Mouse (Mus musculus) adrenal gland, adult 8-10 months (tissue): ENCODE data around the gene Rbm44. TPM values are rescaled to one million over a fixed set of nuclear protein-coding genes. Genes with fewer than 3 reads are reported as not detected.

ENCODE experiments used
- DNase-seq: peaks from one replicate; pipeline ENCODE4 v3.0.0; 2022
- total RNA-seq, 4 experiments: library from RNA; stranded (reverse); gene quantifications; 2 replicates each; pipeline ENCODE4 v1.2.4; 2022

The Rbm44 gene
- total RNA-seq, 4 experiments from 2014 or later: not detected

GRCm38 (mm10) chr1:91179533-91180173 is 34.8 kb downstream of the Rbm44 start, which contains the start of gene Ramp1:
Gene Ramp1, plus strand, starts transcription at chr1:91179822.
- DNase-seq: no peak

DNA sequence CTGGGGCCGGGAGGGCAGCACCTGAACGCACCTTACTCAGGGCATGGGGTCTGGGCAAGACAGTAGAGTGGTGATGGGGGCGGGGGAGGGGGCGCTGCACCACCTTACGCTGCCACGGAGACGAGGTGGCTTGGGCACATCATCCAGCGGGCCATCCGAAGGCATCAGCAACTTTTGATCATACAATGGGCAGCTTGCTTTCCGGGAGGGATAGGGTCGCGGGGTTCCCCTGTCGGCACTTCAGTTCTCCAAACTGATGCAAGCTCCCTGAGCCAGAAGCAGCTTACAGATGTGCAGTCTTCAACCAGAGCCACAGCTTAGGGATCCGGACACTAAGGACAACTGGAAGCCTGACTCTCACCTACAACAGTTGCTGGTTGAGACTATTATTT is 35.3 kb downstream of the Rbm44 start:
- no peak for DNase-seq

GRCm38 (mm10) chr1:91180723-91181122 is 35.8 kb downstream of the Rbm44 start:
- no peak for DNase-seq

DNA sequence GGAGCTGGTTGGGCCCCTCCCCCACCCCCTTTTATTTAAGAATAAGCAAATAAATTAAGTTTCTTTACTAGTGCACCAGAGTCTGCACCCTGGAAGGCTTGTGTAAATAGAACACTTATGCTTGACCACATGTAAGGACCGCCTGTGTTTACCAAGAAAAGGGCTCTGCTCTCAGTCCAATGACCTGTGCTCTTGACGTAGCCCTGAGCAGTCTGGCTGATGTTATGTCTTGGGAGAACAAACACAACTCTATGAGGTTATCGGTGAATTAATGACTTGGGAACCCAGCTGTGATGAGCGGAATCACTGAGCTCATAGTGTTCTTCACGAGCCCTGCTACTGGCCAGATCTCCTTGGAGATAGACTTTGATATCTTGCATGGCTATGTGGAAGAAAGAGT is 36.4 kb downstream of the Rbm44 start:
- DNase-seq: no peak

DNA sequence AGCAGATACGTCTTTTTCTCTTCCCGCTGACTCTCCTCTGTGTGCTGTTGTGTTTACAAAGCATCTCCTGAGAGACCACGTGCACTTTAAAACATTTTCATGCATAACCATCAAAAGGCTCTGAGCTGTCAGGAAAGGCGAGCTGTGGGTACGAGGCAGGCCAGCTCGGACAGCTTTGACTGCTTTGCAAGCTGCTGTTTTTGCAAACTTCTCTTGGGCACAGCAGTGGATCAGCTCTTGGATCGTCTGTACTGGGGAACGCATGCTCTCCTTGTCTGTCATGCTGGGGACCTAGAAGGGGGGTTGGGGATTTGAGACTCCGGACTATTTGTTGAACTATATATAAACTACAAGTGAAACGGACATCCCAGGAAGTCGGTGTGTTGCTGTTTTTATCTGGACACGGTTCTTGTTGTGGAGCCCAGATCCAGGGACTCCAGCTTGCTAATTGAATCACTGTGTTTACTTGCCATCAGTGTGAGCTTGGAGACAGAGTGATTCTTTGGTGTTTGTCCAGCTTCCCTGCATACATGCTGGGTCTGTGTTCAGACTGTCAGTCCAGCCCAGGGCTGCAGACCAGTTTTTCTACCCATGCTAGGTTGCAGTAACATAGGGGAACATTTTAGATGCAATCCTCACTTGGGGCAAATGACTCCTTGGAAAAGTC is 37.0 kb downstream of the Rbm44 start:
- no peak for DNase-seq

DNA sequence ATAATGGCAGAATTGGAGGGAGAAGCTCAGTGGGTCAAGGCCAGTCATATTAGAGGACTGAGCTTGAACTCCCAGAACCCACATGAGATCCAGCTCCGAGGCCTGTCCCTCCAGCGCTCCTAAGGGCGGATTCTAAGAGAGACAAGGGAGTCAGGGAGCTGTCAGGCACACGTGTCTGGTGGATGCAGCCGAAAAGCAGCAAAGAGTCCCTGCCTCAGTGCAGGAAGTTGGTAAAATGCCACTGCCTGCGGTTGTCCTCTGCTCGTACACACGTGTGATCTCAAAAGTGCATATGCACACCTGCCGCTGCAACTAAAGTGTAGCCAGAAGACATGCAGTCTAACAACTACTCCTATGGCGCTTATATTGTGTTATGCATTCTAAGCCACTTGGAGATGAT is 38.4 kb downstream of the Rbm44 start:
- DNase-seq: no peak

GRCm38 (mm10) chr1:91186677-91187076 is 41.8 kb downstream of the Rbm44 start:
- DNase-seq: no peak

DNA sequence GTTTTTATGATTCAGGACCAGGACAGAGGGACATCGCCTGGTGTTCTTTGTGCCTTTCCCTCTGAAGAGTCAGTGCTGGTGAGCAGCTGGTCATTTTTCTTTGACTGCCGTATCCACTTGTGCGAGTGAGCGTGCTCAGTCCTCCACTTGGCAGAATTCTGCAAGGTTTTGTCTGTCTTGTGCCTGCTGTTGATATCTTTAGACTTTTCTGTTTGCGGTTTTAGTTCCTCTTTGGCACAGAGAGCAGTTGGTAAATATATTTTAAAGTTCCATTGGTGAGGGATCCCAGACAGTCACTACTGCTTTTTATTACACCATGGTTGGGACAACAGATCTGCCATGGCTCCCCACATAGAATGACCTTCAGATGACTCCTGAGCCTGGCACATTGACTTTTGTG is 42.4 kb downstream of the Rbm44 start:
- no peak for DNase-seq

DNA sequence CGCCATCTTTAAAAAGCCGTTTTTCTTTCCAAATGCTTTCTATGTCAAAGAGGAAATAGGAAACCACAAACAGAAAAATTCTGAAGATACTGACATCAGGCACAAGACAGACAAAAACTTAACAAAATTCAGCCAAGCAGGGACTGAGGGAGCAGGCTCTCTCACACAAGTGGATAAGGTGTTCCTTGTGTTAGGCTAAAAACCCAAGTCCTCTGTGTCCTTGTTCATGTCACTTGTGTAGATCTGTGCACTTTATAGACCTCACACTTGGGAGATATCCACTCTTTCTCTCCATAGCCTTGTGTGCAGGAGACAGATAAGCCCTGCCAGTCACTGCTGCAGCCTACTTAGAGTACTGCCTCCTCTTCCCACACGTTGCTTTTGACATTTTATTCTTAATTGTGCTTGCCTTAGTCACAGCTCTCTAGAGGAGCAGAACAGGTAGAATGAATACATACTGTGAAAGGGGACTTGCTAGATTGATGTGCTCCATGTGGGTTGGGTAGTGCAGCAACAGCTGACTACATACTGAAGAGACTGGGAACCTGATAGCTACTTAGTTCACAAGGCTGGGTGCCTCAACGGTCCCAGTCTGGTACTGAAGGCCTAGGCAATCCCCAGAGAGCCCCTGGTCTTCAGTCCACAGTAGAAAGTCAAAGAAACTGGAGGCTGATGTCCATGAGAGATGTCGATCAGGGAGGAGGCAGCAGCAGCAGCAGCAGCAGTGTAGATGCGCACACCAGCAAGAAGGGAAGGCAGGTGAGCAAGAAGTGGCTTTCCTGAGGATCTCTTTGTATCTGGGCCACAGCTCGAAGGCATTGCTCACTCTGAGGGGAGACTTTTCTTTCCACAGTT is 43.1 kb downstream of the Rbm44 start:
- no peak for DNase-seq

DNA sequence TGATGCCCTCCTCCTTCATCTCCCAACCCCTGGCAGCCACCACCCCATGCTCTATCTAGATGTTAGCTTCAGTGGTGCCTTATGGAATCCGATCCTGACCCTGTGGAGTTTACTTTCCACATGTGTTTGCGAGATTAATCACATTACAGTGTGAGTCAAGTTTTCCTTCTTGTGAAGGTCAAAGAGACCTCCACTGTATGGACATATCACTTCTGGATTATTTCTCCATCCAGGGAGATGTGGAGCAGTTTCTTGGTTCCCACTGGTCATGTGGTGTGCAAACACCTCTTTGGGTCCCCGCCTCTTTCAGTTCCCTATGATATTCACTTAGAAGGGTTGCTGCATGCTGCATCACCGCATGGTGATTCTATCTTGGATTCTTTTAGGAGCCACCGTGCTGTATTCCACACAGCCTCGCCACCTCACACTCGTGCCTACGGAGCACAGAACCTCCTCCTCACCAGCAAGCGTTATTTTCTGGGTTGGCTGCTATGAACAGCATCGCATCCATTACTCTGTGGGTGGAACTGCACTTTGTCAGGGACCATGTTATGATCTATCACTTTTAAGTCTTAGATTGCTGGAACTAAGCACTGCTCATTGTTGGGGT is 44.1 kb downstream of the Rbm44 start:
- no peak for DNase-seq

- DNase-seq: no peak
These were observed 47.3 kb downstream of the Rbm44 start for GRCm38 (mm10) chr1:91192184-91192583.

- DNase-seq: no peak
These were observed 48.4 kb downstream of the Rbm44 start for GRCm38 (mm10) chr1:91193242-91193641.

- DNase-seq: no peak
These were observed 48.8 kb downstream of the Rbm44 start for GRCm38 (mm10) chr1:91193680-91194079.

DNA sequence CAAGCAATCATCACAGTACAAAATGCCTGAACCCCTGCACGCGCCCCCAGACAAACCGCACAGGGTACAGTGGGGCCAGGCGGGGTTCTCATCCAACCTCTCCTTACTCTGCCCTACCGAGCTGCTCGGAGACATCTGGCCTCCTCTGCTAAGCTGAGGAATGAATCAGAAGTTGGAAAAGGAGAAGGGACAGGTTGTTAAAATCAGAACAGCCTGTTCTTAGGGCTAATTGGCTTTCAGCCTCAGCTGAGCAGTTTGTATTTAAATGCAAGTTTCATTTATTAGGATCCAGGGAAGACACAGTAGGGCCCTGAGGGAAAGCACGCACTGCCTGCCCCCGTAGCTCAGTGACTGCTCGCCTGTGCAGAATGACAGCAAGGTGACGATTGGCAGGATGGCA is 54.9 kb downstream of the Rbm44 start:
- DNase-seq: no peak

DNA sequence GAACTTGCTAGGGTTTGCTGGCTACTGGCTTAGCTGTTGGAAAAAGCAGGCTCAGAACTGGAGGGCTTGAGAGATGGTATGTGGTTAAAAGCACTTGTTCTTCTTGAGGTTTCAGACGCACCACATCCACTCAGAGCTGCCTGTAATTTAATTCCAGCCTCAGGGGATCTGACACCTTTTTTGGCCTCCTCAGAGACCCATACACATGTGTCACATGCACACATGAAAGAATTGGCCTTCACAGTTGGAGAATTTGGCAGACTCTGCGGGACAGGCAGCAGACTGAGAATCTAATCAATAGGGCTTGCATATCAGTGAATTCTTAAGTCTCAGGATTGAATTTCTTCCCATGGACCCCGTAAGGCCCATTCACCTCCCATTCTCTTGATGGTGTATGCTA is 56.2 kb downstream of the Rbm44 start:
- DNase-seq: no peak

DNA sequence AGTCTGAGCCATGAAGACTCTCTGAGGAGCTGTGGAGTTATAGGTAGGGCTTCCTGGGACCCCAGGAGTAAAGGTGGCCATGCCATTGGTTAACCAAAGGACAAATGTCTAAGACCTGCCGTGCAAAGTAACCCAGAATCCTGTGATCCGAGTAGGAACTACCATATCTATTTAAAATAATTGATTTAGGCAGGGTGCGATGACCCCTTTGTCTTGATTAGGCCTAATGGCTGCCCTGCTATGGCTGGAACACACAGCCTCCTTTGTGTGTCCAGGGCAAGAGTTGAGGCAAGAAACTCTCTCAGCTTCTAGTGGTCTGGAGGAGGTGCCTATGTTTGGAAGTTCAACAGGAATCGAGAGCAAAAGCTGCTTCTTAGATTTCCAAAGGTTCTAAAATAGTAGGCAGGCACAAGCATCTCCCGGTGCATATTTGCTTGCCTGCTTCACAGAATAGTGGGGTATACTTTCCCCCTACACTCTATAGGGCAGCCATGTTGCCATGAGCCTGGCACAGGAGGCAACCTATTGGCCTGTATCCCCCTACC is 59.4 kb downstream of the Rbm44 start:
- no peak for DNase-seq

DNA sequence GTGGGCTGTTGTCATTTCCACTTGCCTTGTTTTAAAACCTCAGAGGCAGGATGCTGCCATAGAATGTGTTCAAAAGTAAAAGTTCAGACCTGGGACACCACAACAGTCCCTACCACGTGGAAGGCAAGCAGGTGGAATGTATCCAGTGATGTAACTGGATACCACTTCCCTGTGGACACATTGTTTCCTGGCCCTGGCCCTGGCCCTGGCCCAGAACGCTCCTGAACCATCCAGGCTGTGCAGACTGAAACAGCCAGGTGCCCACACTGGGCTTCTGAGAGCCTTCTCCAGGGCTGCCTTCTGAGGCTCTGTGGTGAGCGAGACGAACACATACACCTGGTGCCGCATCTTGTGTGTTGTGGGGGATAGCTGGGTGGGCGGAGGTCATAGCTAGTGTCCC is 60.8 kb downstream of the Rbm44 start:
- DNase-seq: no peak

DNA sequence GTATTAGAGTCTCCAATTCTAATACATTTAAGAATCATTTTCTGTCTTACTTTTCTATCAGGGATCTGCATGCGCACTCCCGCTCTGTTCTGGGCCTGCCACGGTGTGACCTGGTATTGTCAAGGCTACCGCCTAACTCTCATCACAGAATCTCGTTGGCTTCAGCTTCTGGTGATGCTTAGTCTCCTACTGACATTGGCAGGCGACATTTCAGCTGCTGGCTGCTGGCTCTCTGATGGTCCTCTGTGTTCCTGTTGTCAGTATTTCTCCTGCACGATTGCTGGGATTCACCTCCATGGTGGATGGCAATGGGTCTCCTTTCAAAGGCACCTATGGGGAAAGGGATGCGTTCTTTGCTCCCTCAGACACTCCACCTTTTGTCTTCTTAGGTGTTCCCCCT is 61.4 kb downstream of the Rbm44 start:
- DNase-seq: no peak

DNA sequence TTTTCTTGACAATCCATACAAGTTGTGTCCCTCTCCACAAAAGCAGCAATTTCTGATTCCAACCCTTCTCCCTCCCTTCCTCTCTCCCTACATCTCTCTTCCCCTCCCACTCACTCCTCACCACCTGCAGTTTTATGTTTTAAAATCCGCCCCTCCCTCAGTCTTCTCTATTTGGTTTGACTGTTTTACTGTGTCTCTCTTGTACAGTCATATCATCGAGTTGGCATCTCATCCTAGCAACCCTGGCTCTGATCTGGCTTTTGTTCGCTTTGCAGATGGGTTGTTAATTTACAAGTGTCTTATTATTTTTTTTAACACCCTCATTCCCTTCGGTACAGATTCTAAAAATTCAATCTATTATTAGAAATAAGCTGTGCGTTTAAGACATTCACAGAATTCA is 62.0 kb downstream of the Rbm44 start:
- no peak for DNase-seq

DNA sequence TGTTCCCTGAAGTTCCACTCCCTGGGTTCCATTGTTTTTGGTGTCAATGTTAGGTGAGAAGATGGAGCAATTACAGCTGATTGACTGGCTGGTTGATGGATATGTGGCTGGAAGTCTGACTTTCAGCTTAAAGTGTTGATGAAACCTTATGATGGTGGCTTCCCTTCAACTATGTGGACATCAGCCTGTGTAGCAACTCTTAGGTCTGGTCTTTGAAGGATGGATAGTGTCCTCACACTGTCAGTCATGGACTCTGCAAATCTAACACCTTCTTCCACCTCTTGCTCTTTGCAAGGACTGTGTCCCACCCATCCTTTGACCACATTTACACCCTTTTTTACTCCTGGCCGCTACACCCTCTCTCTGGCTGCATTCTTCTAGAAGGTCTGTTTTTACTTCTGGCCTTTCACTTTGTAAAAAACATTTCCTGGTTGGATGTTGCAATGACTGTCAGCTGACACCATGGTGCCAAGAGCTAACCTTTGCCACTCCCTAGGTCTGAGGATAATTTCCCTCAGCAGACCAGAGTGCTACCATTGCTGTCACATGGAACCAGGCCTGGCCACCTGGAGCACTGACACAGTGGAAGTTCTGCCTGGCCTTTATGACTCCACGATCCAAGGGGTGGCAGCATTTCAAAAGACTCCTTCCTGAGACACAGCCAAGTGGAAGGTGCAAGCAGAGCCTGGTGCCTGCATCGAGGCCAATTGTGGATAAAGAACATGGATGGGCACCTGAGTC is 62.6 kb downstream of the Rbm44 start:
- DNase-seq: no peak

DNA sequence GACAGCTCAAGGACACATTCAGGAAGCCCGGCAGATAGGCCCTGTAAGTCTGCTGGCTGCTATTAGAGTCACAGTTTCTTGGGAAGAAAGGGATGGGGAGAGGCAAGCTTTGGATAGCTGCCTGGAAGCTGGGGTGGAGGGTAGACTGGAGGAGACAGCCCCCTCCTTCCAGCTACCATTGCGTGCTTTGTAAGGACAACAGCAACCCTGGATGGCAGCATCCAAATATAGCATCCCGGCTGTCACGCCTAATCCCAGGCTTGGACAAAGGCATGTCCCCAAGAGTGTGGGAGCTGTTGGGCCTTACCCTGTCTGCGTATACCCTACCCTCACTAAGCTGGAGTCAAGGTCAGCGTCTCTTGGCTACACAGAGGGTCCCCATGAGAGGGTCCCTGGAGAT is 64.5 kb downstream of the Rbm44 start:
- DNase-seq: no peak

- DNase-seq: peak; percentile 32
These were observed 64.9 kb downstream of the Rbm44 start for GRCm38 (mm10) chr1:91209785-91210184.
